Mouse (Mus musculus) liver, embryonic 12.5 days (tissue): ENCODE measurements around the gene Diras1. TPM values are rescaled to one million over a fixed set of nuclear protein-coding genes. Genes with fewer than 3 reads are reported as not detected.
"Not testable (repeated sequence)": the region's sequence is repeated elsewhere in the genome, so short reads cannot be mapped to it uniquely, and the experiment has no call there.

Experiments used
- ATAC-seq: fragments of 200-750 bp; cut with Nextera tagmentation; 2 replicates; pipeline ENCODE4 v1.8.0; 2017; ENCODE audit warnings: moderate number of reproducible peaks, mild to moderate bottlenecking, moderate library complexity
- H3K27ac ChIP-seq: fragments of 300-500 bp; sonication (generic); 2 replicates; pipeline ENCODE4 v1.5.1; 2016; ENCODE audit warnings: mild to moderate bottlenecking
- H3K27me3 ChIP-seq: fragments of 300-500 bp; sonication (generic); replicated peaks from 2 replicates; pipeline ENCODE4 v1.6.1; 2016; ENCODE audit warnings: mild to moderate bottlenecking, moderate library complexity
- H3K36me3 ChIP-seq: fragments of 300-500 bp; sonication (generic); 2 replicates; pipeline ENCODE4 v1.6.1; 2016; ENCODE audit warnings: mild to moderate bottlenecking, moderate library complexity
- H3K4me1 ChIP-seq: fragments of 300-500 bp; sonication (generic); 2 replicates; pipeline ENCODE4 v1.6.1; 2016
- H3K4me2 ChIP-seq: fragments of 300-500 bp; sonication (generic); 2 replicates; pipeline ENCODE4 v1.6.1; 2016; ENCODE audit warnings: mild to moderate bottlenecking, moderate library complexity
- H3K4me3 ChIP-seq: fragments of 300-500 bp; sonication (generic); 2 replicates; pipeline ENCODE4 v1.5.1; 2016; ENCODE audit warnings: mild to moderate bottlenecking, moderate library complexity
- H3K9ac ChIP-seq: fragments of 300-500 bp; sonication (generic); 2 replicates; pipeline ENCODE4 v1.6.1; 2016; ENCODE audit warnings: mild to moderate bottlenecking, moderate library complexity
- H3K9me3 ChIP-seq: fragments of 300-500 bp; sonication (generic); replicated peaks from 2 replicates; pipeline ENCODE4 v1.6.1; 2016; ENCODE audit warnings: mild to moderate bottlenecking, moderate library complexity
- WGBS: fragments of 180-500 bp; shearing (Covaris S2); methylation state at CpG from one replicate; pipeline ENCODE4 v1.1.7; 2016; ENCODE audit not compliant: insufficient replicate concordance; 5-methylcytosine and 5-hydroxymethylcytosine counted together
- polyA plus RNA-seq: library from polyadenylated mRNA; unstranded; fragments of >200 nt; fragmentation: Nextera tagmentation; extraction: Ambion mirVana; gene quantifications from 2 replicates; pipeline ENCODE4 v1.2.1, GENCODE M21; 2016

The Diras1 gene
- polyA plus RNA-seq: not detected in 2 replicates

GRCm38 (mm10) chr10:81025639-81026275 lies at the start of gene Diras1:
Gene Diras1, minus strand, starts transcription at chr10:81025662.
- 47% methylated on average over 12 of the region's 12 CpGs for WGBS
- Histone ChIP-seq H3K4me3 (peak within 1 kb of the TSS; percentile 31; the same call in 1 of the 2 replicates), H3K4me1 (peaks cover 19% of the 10 kb centered on the region), H3K27ac (no peak within 1 kb of the TSS), H3K4me2 (peak within 1 kb of the TSS; percentile 54), H3K9me3 (no peaks in the 10 kb centered on the region), H3K27me3 (peaks cover 63% of the 10 kb centered on the region), H3K9ac (no peak within 1 kb of the TSS), H3K36me3 (peaks cover 8% of the 10 kb centered on the region; the same call in 1 of the 2 replicates)
- no peak for ATAC-seq

GRCm38 (mm10) chr10:81073464-81073863 lies 48.0 kb upstream of the Diras1 start:
- Histone ChIP-seq H3K27ac (no peak overlapping the region), H3K9me3 (no peaks in the 10 kb centered on the region), H3K9ac (no peak overlapping the region), H3K4me1 (peaks cover 27% of the 10 kb centered on the region), H3K4me2 (no peak overlapping the region), H3K36me3 (peaks cover 68% of the 10 kb centered on the region), H3K4me3 (no peak overlapping the region), H3K27me3 (0 out of 2 replicates have a peak, but pooled peaks cover 2% of the 10 kb centered on the region)
- WGBS: 56% methylated on average over 7 of the region's 7 CpGs
- no peak for ATAC-seq

- Histone ChIP-seq H3K4me2 (no peak overlapping the region), H3K27ac (no peak overlapping the region), H3K27me3 (0 out of 2 replicates have a peak, but pooled peaks cover 7% of the 10 kb centered on the region), H3K9me3 (no peaks in the 10 kb centered on the region), H3K36me3 (peaks cover 56% of the 10 kb centered on the region), H3K4me3 (no peak overlapping the region), H3K9ac (no peak overlapping the region), H3K4me1 (peaks cover 27% of the 10 kb centered on the region)
- 89% methylated on average over 8 of the region's 8 CpGs for WGBS
- no peak for ATAC-seq
Measured at GRCm38 (mm10) chr10:81072290-81072689, 46.8 kb upstream of the Diras1 start.

- WGBS: under 1% methylated on average over 35 of the region's 35 CpGs
- peak; percentile 93 for ATAC-seq
- Histone ChIP-seq H3K27me3 (peaks cover 7% of the 10 kb centered on the region; the same call in 1 of the 2 replicates), H3K9ac (peak within 1 kb of the TSS; percentile 81), H3K4me1 (peaks cover 27% of the 10 kb centered on the region), H3K4me3 (peak within 1 kb of the TSS; percentile 72), H3K27ac (peak within 1 kb of the TSS; percentile 66), H3K36me3 (peaks cover 35% of the 10 kb centered on the region), H3K4me2 (peak within 1 kb of the TSS; percentile 91), H3K9me3 (no peaks in the 10 kb centered on the region)
Measured at GRCm38 (mm10) chr10:81069836-81070235, 44.4 kb upstream of the Diras1 start, which contains the start of gene Thop1. Gene Thop1, plus strand, starts transcription at chr10:81070035.

GRCm38 (mm10) chr10:81068706-81069105 lies 43.2 kb upstream of the Diras1 start:
- no peak overlapping the region for H3K27ac ChIP-seq
- peaks cover 23% of the 10 kb centered on the region for H3K36me3 ChIP-seq
- H3K9ac ChIP-seq: no peak overlapping the region
- WGBS: 56% methylated on average over 5 of the region's 5 CpGs
- H3K4me2 ChIP-seq: no peak overlapping the region
- peaks cover 27% of the 10 kb centered on the region for H3K4me1 ChIP-seq
- H3K9me3 ChIP-seq: no peaks in the 10 kb centered on the region
- H3K4me3 ChIP-seq: no peak overlapping the region
- H3K27me3 ChIP-seq: peaks cover 7% of the 10 kb centered on the region; the same call in 1 of the 2 replicates
- ATAC-seq: no peak

GRCm38 (mm10) chr10:81064519-81064918 lies 39.1 kb upstream of the Diras1 start:
- H3K9me3 ChIP-seq, H3K9ac ChIP-seq, H3K4me3 ChIP-seq, H3K4me1 ChIP-seq, H3K27me3 ChIP-seq, H3K27ac ChIP-seq, ATAC-seq, H3K36me3 ChIP-seq, H3K4me2 ChIP-seq: not testable (repeated sequence)
- WGBS: 76% methylated on average over 8 of the region's 8 CpGs

- Histone ChIP-seq H3K27me3 (no peaks in the 10 kb centered on the region; the same call in 1 of the 2 replicates), H3K4me1 (peaks cover 19% of the 10 kb centered on the region), H3K9me3 (no peaks in the 10 kb centered on the region), H3K9ac (no peak overlapping the region), H3K4me2 (no peak overlapping the region), H3K27ac (no peak overlapping the region), H3K4me3 (no peak overlapping the region), H3K36me3 (peaks cover 8% of the 10 kb centered on the region; the same call in 1 of the 2 replicates)
- WGBS: 46% methylated on average over 4 of the region's 4 CpGs
- ATAC-seq: no peak
Measured at GRCm38 (mm10) chr10:81062710-81063109, 37.2 kb upstream of the Diras1 start.

- H3K4me1 ChIP-seq: peaks cover 27% of the 10 kb centered on the region
- WGBS: under 1% methylated on average over 48 of the region's 48 CpGs
- peak within 1 kb of the TSS; percentile 87 for H3K4me3 ChIP-seq
- peak within 1 kb of the TSS; percentile 88 for H3K4me2 ChIP-seq
- peak within 1 kb of the TSS; percentile 80 for H3K9ac ChIP-seq
- no peaks in the 10 kb centered on the region for H3K27me3 ChIP-seq
- H3K9me3 ChIP-seq: no peaks in the 10 kb centered on the region
- peak; percentile 86 for ATAC-seq
- peaks cover 19% of the 10 kb centered on the region for H3K36me3 ChIP-seq
- peak within 1 kb of the TSS; percentile 65 for H3K27ac ChIP-seq
Measured at GRCm38 (mm10) chr10:81059603-81060543, 34.4 kb upstream of the Diras1 start, which contains the start of gene Sgta. Gene Sgta, minus strand, starts transcription at chr10:81060181.

- Histone ChIP-seq H3K4me2 (peak overlapping the region; percentile 88), H3K27me3 (no peaks in the 10 kb centered on the region), H3K36me3 (peaks cover 23% of the 10 kb centered on the region), H3K9ac (peak overlapping the region; percentile 80; the same call in 1 of the 2 replicates), H3K4me3 (peak overlapping the region; percentile 87), H3K4me1 (peaks cover 27% of the 10 kb centered on the region), H3K9me3 (no peaks in the 10 kb centered on the region), H3K27ac (peak overlapping the region; percentile 6; the same call in 1 of the 2 replicates)
- WGBS: 77% methylated on average over 6 of the region's 6 CpGs
- ATAC-seq: no peak
Measured at GRCm38 (mm10) chr10:81058896-81059295, 33.4 kb upstream of the Diras1 start.

GRCm38 (mm10) chr10:81057406-81058130 lies 32.1 kb upstream of the Diras1 start:
- Histone ChIP-seq H3K36me3 (peaks cover 23% of the 10 kb centered on the region), H3K4me1 (peaks cover 29% of the 10 kb centered on the region), H3K4me3 (no peak overlapping the region), H3K27ac (no peak overlapping the region), H3K9ac (no peak overlapping the region), H3K9me3 (no peaks in the 10 kb centered on the region), H3K27me3 (no peaks in the 10 kb centered on the region), H3K4me2 (no peak overlapping the region)
- 87% methylated on average over 23 of the region's 23 CpGs for WGBS
- ATAC-seq: no peak

- whole genome bisulfite sequencing: 73% methylated on average over 11 of the region's 11 CpGs
- peaks cover 46% of the 10 kb centered on the region for H3K4me1 ChIP-seq
- H3K9ac ChIP-seq, ATAC-seq, H3K27ac ChIP-seq, H3K27me3 ChIP-seq, H3K9me3 ChIP-seq, H3K4me2 ChIP-seq, H3K4me3 ChIP-seq: not testable (repeated sequence)
- H3K36me3 ChIP-seq: peaks cover 40% of the 10 kb centered on the region
Measured at GRCm38 (mm10) chr10:81055802-81056340, 30.4 kb upstream of the Diras1 start.
